Mouse (Mus musculus): ENCODE results near the gene Hopx. TPM values are rescaled to one million over a fixed set of nuclear protein-coding genes. Genes with fewer than 3 reads are reported as not detected.

The Hopx gene
- polyA plus RNA-seq, 1 experiment from 2014 or later: 0.45 TPM

GRCm38 (mm10) chr5:77130310-77131020, 15.5 kb upstream of the Hopx start:
- 79% methylated on average over 16 of the region's 16 CpGs for WGBS
- no peak overlapping the region for H3K27ac ChIP-seq
- H3K4me1 ChIP-seq: peaks cover 16% of the 10 kb centered on the region; the same call in 1 of the 2 replicates
- no peak overlapping the region for H3K4me2 ChIP-seq (replicated peaks)
- no peaks in the 10 kb centered on the region for H3K36me3 ChIP-seq
- ATAC-seq (ENCODE audit: low FRiP score, low read depth): no peak
- no peaks in the 10 kb centered on the region for H3K27me3 ChIP-seq
- H3K9me3 ChIP-seq: peaks cover 5% of the 10 kb centered on the region; the same call in 1 of the 2 replicates
- no peak overlapping the region for H3K4me3 ChIP-seq
- no peak overlapping the region for H3K9ac ChIP-seq

GRCm38 (mm10) chr5:77129907-77130306, 15.0 kb upstream of the Hopx start:
- peaks cover 5% of the 10 kb centered on the region; the same call in 1 of the 2 replicates for H3K9me3 ChIP-seq
- no peaks in the 10 kb centered on the region for H3K27me3 ChIP-seq
- no peak overlapping the region for H3K9ac ChIP-seq
- H3K4me3 ChIP-seq: no peak overlapping the region
- ATAC-seq (ENCODE audit: low FRiP score, low read depth): no peak
- H3K4me2 ChIP-seq (replicated peaks): no peak overlapping the region
- H3K27ac ChIP-seq: no peak overlapping the region
- H3K4me1 ChIP-seq: peaks cover 16% of the 10 kb centered on the region; the same call in 1 of the 2 replicates
- no peaks in the 10 kb centered on the region for H3K36me3 ChIP-seq
- 74% methylated on average over 2 of the region's 2 CpGs for WGBS

- Histone ChIP-seq H3K4me1 (peaks cover 15% of the 10 kb centered on the region), H3K27ac (no peak overlapping the region), H3K27me3 (no peaks in the 10 kb centered on the region), H3K9ac (no peak overlapping the region), H3K4me2 (replicated peaks) (no peak overlapping the region), H3K9me3 (peaks cover 5% of the 10 kb centered on the region; the same call in 1 of the 2 replicates), H3K36me3 (no peaks in the 10 kb centered on the region), H3K4me3 (no peak overlapping the region)
- ATAC-seq (ENCODE audit: low FRiP score, low read depth): no peak
- WGBS: 90% methylated on average over 4 of the region's 4 CpGs
These were observed 13.9 kb upstream of the Hopx start for GRCm38 (mm10) chr5:77128854-77129253.

- Histone ChIP-seq H3K4me1 (peaks cover 27% of the 10 kb centered on the region), H3K27ac (no peak overlapping the region)
- ATAC-seq (ENCODE audit: low FRiP score, low read depth): no peak
These were observed 11.6 kb upstream of the Hopx start for GRCm38 (mm10) chr5:77126415-77126968.

GRCm38 (mm10) chr5:77124817-77125283, 9.9 kb upstream of the Hopx start:
- 62% methylated on average over 4 of the region's 4 CpGs for WGBS
- Histone ChIP-seq H3K27me3 (0 out of 2 replicates have a peak, but pooled peaks cover 3% of the 10 kb centered on the region), H3K9me3 (peaks cover 5% of the 10 kb centered on the region; the same call in 1 of the 2 replicates), H3K36me3 (no peaks in the 10 kb centered on the region), H3K27ac (no peak overlapping the region), H3K9ac (no peak overlapping the region), H3K4me3 (no peak overlapping the region), H3K4me1 (peaks cover 27% of the 10 kb centered on the region), H3K4me2 (replicated peaks) (no peak overlapping the region)
- ATAC-seq (ENCODE audit: low FRiP score, low read depth): no peak

More at GRCm38 (mm10) chr5:77126415-77126968, 11.6 kb upstream of the Hopx start:
- peaks cover 5% of the 10 kb centered on the region; the same call in 1 of the 2 replicates for H3K9me3 ChIP-seq
- H3K27me3 ChIP-seq: 0 out of 2 replicates have a peak, but pooled peaks cover under 1% of the 10 kb centered on the region
- 83% methylated on average over 3 of the region's 3 CpGs for WGBS
- no peak overlapping the region for H3K9ac ChIP-seq
- no peak overlapping the region for H3K4me3 ChIP-seq
- H3K36me3 ChIP-seq: no peaks in the 10 kb centered on the region
- H3K4me2 ChIP-seq (replicated peaks): no peak overlapping the region

GRCm38 (mm10) chr5:77124165-77124564, 9.2 kb upstream of the Hopx start:
- no peak overlapping the region for H3K27ac ChIP-seq
- H3K27me3 ChIP-seq: 0 out of 2 replicates have a peak, but pooled peaks cover 4% of the 10 kb centered on the region
- H3K36me3 ChIP-seq: no peaks in the 10 kb centered on the region
- peaks cover 5% of the 10 kb centered on the region; the same call in 1 of the 2 replicates for H3K9me3 ChIP-seq
- no peak for ATAC-seq (ENCODE audit: low FRiP score, low read depth)
- H3K4me1 ChIP-seq: peaks cover 27% of the 10 kb centered on the region
- WGBS: 63% methylated on average over 4 of the region's 4 CpGs
- H3K4me3 ChIP-seq: no peak overlapping the region
- no peak overlapping the region for H3K9ac ChIP-seq
- H3K4me2 ChIP-seq (replicated peaks): no peak overlapping the region

- 56% methylated on average over 9 of the region's 9 CpGs for WGBS
- Histone ChIP-seq H3K4me3 (no peak overlapping the region), H3K4me1 (peaks cover 27% of the 10 kb centered on the region), H3K36me3 (no peaks in the 10 kb centered on the region), H3K9me3 (peaks cover 4% of the 10 kb centered on the region; the same call in 1 of the 2 replicates), H3K4me2 (replicated peaks) (no peak overlapping the region), H3K27me3 (0 out of 2 replicates have a peak, but pooled peaks cover 4% of the 10 kb centered on the region), H3K27ac (no peak overlapping the region), H3K9ac (no peak overlapping the region)
- ATAC-seq (ENCODE audit: low FRiP score, low read depth): no peak
These were observed 8.7 kb upstream of the Hopx start for GRCm38 (mm10) chr5:77123597-77123996.

- no peak; the same call in 1 of the 2 replicates for ATAC-seq (ENCODE audit: low FRiP score, low read depth)
- no peaks in the 10 kb centered on the region for H3K36me3 ChIP-seq
- peak overlapping the region; percentile 19 for H3K4me2 ChIP-seq (replicated peaks)
These were observed 7.6 kb upstream of the Hopx start for GRCm38 (mm10) chr5:77122254-77123192.

GRCm38 (mm10) chr5:77120701-77121100, 5.8 kb upstream of the Hopx start:
- Histone ChIP-seq H3K4me2 (replicated peaks) (no peak overlapping the region), H3K36me3 (no peaks in the 10 kb centered on the region), H3K9me3 (no peaks in the 10 kb centered on the region), H3K27ac (no peak overlapping the region), H3K4me3 (no peak overlapping the region), H3K27me3 (0 out of 2 replicates have a peak, but pooled peaks cover 4% of the 10 kb centered on the region), H3K9ac (no peak overlapping the region), H3K4me1 (peaks cover 29% of the 10 kb centered on the region)
- 88% methylated on average over 7 of the region's 7 CpGs for WGBS
- no peak for ATAC-seq (ENCODE audit: low FRiP score, low read depth)

More at GRCm38 (mm10) chr5:77122254-77123192, 7.6 kb upstream of the Hopx start:
- H3K4me1 ChIP-seq: peaks cover 27% of the 10 kb centered on the region
- H3K27me3 ChIP-seq: 0 out of 2 replicates have a peak, but pooled peaks cover 4% of the 10 kb centered on the region
- H3K4me3 ChIP-seq: no peak overlapping the region
- no peak overlapping the region for H3K9ac ChIP-seq
- WGBS: 11% methylated on average over 20 of the region's 20 CpGs
- H3K27ac ChIP-seq: peak overlapping the region; percentile 52; the same call in 1 of the 2 replicates
- no peaks in the 10 kb centered on the region for H3K9me3 ChIP-seq

GRCm38 (mm10) chr5:77119475-77120422, 4.8 kb upstream of the Hopx start:
- no peaks in the 10 kb centered on the region for H3K36me3 ChIP-seq
- H3K27me3 ChIP-seq: 0 out of 2 replicates have a peak, but pooled peaks cover 4% of the 10 kb centered on the region
- peaks cover 38% of the 10 kb centered on the region for H3K4me1 ChIP-seq
- H3K9ac ChIP-seq: no peak overlapping the region
- WGBS: 82% methylated on average over 19 of the region's 19 CpGs
- H3K27ac ChIP-seq: no peak overlapping the region
- ATAC-seq (ENCODE audit: low FRiP score, low read depth): no peak
- H3K4me2 ChIP-seq (replicated peaks): no peak overlapping the region
- no peak overlapping the region for H3K4me3 ChIP-seq
- no peaks in the 10 kb centered on the region for H3K9me3 ChIP-seq

Measured in limb, embryonic 13.5 days (tissue).